Mouse (Mus musculus) inflammation-experienced regulatory T-cells (primary cell): ENCODE results near the gene Zpr1. TPM values are rescaled to one million over a fixed set of nuclear protein-coding genes. Genes with fewer than 3 reads are reported as not detected.

Experiments
- polyA plus RNA-seq, 2 experiments: library from polyadenylated mRNA; unstranded; fragments of 100-300 nt; shearing (Covaris generic); gene quantifications; one replicate each; pipeline ENCODE4 v1.2.1; 2017

The Zpr1 gene
- polyA plus RNA-seq = 100 to 1,000 TPM; 102 to 141 TPM

GRCm38 (mm10) chr9:46272677-46273454 lies at the start of gene Zpr1:
Gene Zpr1 (plus strand): TSS chr9:46273064.

GRCm38 (mm10) chr9:46228491-46228890 lies 44.4 kb upstream of the Zpr1 start, which contains the start of gene Apoa1:
Gene Apoa1 (plus strand): TSS chr9:46228580.

DNA sequence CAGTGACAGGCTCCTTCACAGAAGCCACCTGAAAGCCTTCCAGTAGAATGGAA lies 37.4 kb upstream of the Zpr1 start, which contains the start of gene Apoc3:
Gene Apoc3 (minus strand): TSS at position 41 of the 53 bp plus-strand sequence.

GRCm38 (mm10) chr9:46240526-46241153 lies 32.2 kb upstream of the Zpr1 start, which contains the start of gene Apoa4:
Gene Apoa4 (plus strand): TSS chr9:46240696.

GRCm38 (mm10) chr9:46268343-46268873 lies 4.5 kb upstream of the Zpr1 start, which contains the start of gene Apoa5:
Gene Apoa5 (plus strand): TSS chr9:46268633.

DNA sequence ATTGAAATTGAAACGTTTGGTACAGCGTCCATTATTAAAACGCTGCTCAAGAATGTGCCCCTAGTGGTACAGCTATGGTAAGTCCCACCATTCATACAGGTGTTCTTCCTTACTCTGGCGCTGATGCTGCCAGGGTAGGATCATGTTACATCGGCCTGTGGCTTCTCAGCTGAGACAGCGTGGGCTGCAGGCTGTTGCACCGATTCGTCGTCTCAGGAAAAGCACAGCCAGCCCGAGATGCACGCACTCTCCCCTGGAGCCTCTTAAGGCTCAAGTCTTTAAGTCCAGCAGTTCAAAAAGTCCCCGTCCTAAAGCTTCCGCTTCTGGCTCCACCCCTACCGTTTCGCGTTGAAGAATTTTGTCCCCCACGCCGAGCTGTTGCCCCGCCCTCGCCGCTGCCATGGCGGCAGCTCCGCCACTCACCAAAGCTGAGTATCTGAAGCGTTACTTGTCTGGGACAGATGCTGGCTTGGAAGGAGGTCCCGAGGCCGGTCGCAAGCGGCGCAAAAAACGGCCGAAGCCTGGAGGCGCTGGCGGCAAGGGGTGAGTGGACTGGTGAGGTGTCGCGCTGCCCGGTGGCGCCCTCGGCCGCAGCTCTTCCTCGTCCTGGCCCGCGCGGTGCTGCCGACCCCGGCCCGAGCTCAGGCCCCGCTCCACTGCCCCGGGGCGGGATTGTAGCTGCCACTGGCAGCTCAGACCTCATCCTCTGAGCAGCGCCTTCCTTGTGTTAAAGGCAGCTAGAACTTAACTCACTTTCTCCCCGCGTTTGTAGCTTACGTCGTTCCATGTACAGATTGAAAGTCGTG lies 10.0 kb downstream of the Zpr1 start, which contains the start of gene Bud13:
Gene Bud13 (plus strand): TSS at position 378 of the 806 bp plus-strand sequence.

GRCm38 (mm10) chr9:46319886-46320285 lies 47.0 kb downstream of the Zpr1 start, which contains the start of gene 4931429L15Rik:
Gene 4931429L15Rik (minus strand): TSS chr9:46319986.

Other genes starting within 250 kb of the Zpr1 start
- gene Apoa1, start 44.5 kb upstream of the Zpr1 start, polyA plus RNA-seq = 1 to 10 TPM in 1 of 2 experiments, not detected in 1; 1.5 TPM
- not detected for gene Apoc3, start 37.4 kb upstream of the Zpr1 start, polyA plus RNA-seq
- gene Apoa4, start 32.4 kb upstream of the Zpr1 start, polyA plus RNA-seq = under 1 TPM in 1 of 2 experiments, not detected in 1; 0.13 TPM
- gene Apoa5, start 4.4 kb upstream of the Zpr1 start, polyA plus RNA-seq = not detected
- gene Bud13, start 9.9 kb downstream of the Zpr1 start, polyA plus RNA-seq = 10 to 100 TPM; 21.1 to 39.4 TPM
- not detected for gene 4931429L15Rik, start 46.9 kb downstream of the Zpr1 start, polyA plus RNA-seq